Mouse (Mus musculus) c-Kit-positive CD71-positive TER-119-positive erythroid progenitor cells, embryonic 14.5 days (primary cell): Measurements from ENCODE around the gene Hist1h2an.

Experiments used
- DNase-seq: peaks from one replicate; pipeline ENCODE4 v3.0.0-alpha.2; 2013; ENCODE audit warnings: low spot score

Hist1h2an gene

GRCm38 (mm10) chr13:21783255-21783617 lies 3.8 kb downstream of the Hist1h2an start, which contains the start of gene Hist1h3i:
TSS of gene Hist1h3i (minus strand) at chr13:21783370.
- DNase-seq = peak; percentile 96

GRCm38 (mm10) chr13:21782361-21783254 lies 4.4 kb downstream of the Hist1h2an start:
- peak; percentile 78 for DNase-seq

- DNase-seq = peak; percentile 37
These were observed 5.4 kb downstream of the Hist1h2an start for GRCm38 (mm10) chr13:21781639-21782038.

- peak; percentile 56 for DNase-seq
These were observed 5.9 kb downstream of the Hist1h2an start for GRCm38 (mm10) chr13:21781021-21781555.

- peak; percentile 93 for DNase-seq
These were observed 7.0 kb downstream of the Hist1h2an start, which contains the start of gene Hist1h1b for GRCm38 (mm10) chr13:21779767-21780731. TSS of gene Hist1h1b (minus strand) at chr13:21780625.

- peak; percentile 92 for DNase-seq
These were observed 7.9 kb downstream of the Hist1h2an start for GRCm38 (mm10) chr13:21778814-21779766.

- no peak for DNase-seq
These were observed 31.3 kb downstream of the Hist1h2an start for GRCm38 (mm10) chr13:21755707-21756106.

- peak; percentile 91 for DNase-seq
These were observed 32.6 kb downstream of the Hist1h2an start for GRCm38 (mm10) chr13:21754294-21755001.

GRCm38 (mm10) chr13:21753524-21754285 lies 33.3 kb downstream of the Hist1h2an start, which contains the start of the genes Hist1h2ak and Hist1h2bn:
TSS of gene Hist1h2ak (minus strand) at chr13:21753827.
TSS of gene Hist1h2bn (plus strand) at chr13:21754123.
- DNase-seq = peak; percentile 99

- DNase-seq = peak; percentile 73
These were observed 33.9 kb downstream of the Hist1h2an start for GRCm38 (mm10) chr13:21753051-21753523.

GRCm38 (mm10) chr13:21752356-21752755 lies 34.7 kb downstream of the Hist1h2an start:
- no peak for DNase-seq

GRCm38 (mm10) chr13:21751827-21752226 lies 35.2 kb downstream of the Hist1h2an start:
- DNase-seq = peak; percentile 47

GRCm38 (mm10) chr13:21751417-21751816 lies 35.6 kb downstream of the Hist1h2an start:
- DNase-seq = peak; percentile 54

GRCm38 (mm10) chr13:21750159-21751017 lies 36.6 kb downstream of the Hist1h2an start, which contains the start of gene Hist1h4k:
TSS of gene Hist1h4k (minus strand) at chr13:21750505.
- DNase-seq = peak; percentile 93

GRCm38 (mm10) chr13:21749387-21750158 lies 37.4 kb downstream of the Hist1h2an start:
- DNase-seq = peak; percentile 64

GRCm38 (mm10) chr13:21745006-21745405 lies 42.0 kb downstream of the Hist1h2an start:
- no peak for DNase-seq
